Mouse (Mus musculus) CH12.LX (cell line): ENCODE measurements around the gene Psmd3.
"Not testable (repeated sequence)": the region's sequence is repeated elsewhere in the genome, so short reads cannot be mapped to it uniquely, and the experiment has no call there.

Source experiments
- CHD1 ChIP-seq: IDR thresholded peaks from 2 replicates; pipeline ENCODE4 v1.6.1; 2012; ENCODE audit warnings: low read depth, low read length, improper control_type of control experiment, inconsistent platforms
- CTCF ChIP-seq, 2 experiments: IDR thresholded peaks in 1 of 2; conservative IDR thresholded peaks in 1 of 2; 2 replicates each; pipeline ENCODE4 v1.5.1; 2011 to 2012; ENCODE audit warnings: low read depth in 2 of 2, low read length in 2 of 2, improper control_type of control experiment in 1 of 2, inconsistent platforms in 1 of 2, mild to moderate bottlenecking in 1 of 2, moderate library complexity in 1 of 2
- USF1 ChIP-seq: IDR thresholded peaks from 2 replicates; pipeline ENCODE4 v1.6.1; 2014; ENCODE audit warnings: low read depth, mild to moderate bottlenecking, inconsistent platforms, low read length, improper control_type of control experiment

GRCm38 (mm10) chr11:98712009-98712408, 29.7 kb downstream of the Psmd3 start:
- peak in 1 of 2 experiments; percentile 47; a peak in 2 of 4 replicates for TF ChIP-seq CTCF (conservative IDR thresholded peaks at IDR 0.05 in 1 of 2, IDR thresholded peaks at IDR 0.05 in 1 of 2; ENCODE audit: low read depth in 2 of 2, low read length in 2 of 2)
- not testable (repeated sequence) for TF ChIP-seq USF1, CHD1
